Mouse (Mus musculus) embryo, embryonic 10 days (tissue): ENCODE results near the gene Mrps31.

Source experiments
- DNase-seq: peaks from one replicate; pipeline ENCODE4 v3.0.0-alpha.2; 2015; ENCODE audit warnings: low spot score

The Mrps31 gene

GRCm38 (mm10) chr8:22411282-22411702 lies at the start of gene Mrps31:
TSS of gene Mrps31 (plus strand) at chr8:22411361.
- DNase-seq = peak; percentile 92

GRCm38 (mm10) chr8:22376311-22376710 lies 34.9 kb upstream of the Mrps31 start:
- DNase-seq = no peak

- peak; percentile 80 for DNase-seq
These were observed 34.3 kb upstream of the Mrps31 start for GRCm38 (mm10) chr8:22376903-22377302.

- no peak for DNase-seq
These were observed 30.2 kb upstream of the Mrps31 start for GRCm38 (mm10) chr8:22380934-22381333.

- no peak for DNase-seq
These were observed 28.2 kb upstream of the Mrps31 start for GRCm38 (mm10) chr8:22382824-22383595.

- no peak for DNase-seq
These were observed 26.0 kb upstream of the Mrps31 start for GRCm38 (mm10) chr8:22385158-22385557.

GRCm38 (mm10) chr8:22389874-22390273 lies 21.3 kb upstream of the Mrps31 start:
- no peak for DNase-seq

GRCm38 (mm10) chr8:22390766-22391463 lies 20.2 kb upstream of the Mrps31 start:
- DNase-seq = no peak

GRCm38 (mm10) chr8:22394471-22394870 lies 16.7 kb upstream of the Mrps31 start:
- no peak for DNase-seq

- DNase-seq = no peak
These were observed 15.9 kb upstream of the Mrps31 start for GRCm38 (mm10) chr8:22395256-22395655.

- no peak for DNase-seq
These were observed 13.4 kb upstream of the Mrps31 start for GRCm38 (mm10) chr8:22397811-22398141.

GRCm38 (mm10) chr8:22398142-22398951 lies 12.8 kb upstream of the Mrps31 start, which contains the start of gene Slc25a15:
TSS of gene Slc25a15 (minus strand) at chr8:22398597.
- DNase-seq = peak; percentile 88

GRCm38 (mm10) chr8:22399285-22399880 lies 11.8 kb upstream of the Mrps31 start:
- no peak for DNase-seq

- no peak for DNase-seq
These were observed 10.6 kb upstream of the Mrps31 start for GRCm38 (mm10) chr8:22400593-22400992.

GRCm38 (mm10) chr8:22403235-22403634 lies 7.9 kb upstream of the Mrps31 start:
- DNase-seq = no peak

- no peak for DNase-seq
These were observed 5.4 kb upstream of the Mrps31 start for GRCm38 (mm10) chr8:22405733-22406132.

GRCm38 (mm10) chr8:22410688-22411281 lies 376 bp upstream of the Mrps31 start:
- no peak for DNase-seq

GRCm38 (mm10) chr8:22411971-22412370 lies 810 bp downstream of the Mrps31 start:
- DNase-seq = no peak
